Mouse (Mus musculus): ENCODE data around the gene Irf2bp1.

DNA sequence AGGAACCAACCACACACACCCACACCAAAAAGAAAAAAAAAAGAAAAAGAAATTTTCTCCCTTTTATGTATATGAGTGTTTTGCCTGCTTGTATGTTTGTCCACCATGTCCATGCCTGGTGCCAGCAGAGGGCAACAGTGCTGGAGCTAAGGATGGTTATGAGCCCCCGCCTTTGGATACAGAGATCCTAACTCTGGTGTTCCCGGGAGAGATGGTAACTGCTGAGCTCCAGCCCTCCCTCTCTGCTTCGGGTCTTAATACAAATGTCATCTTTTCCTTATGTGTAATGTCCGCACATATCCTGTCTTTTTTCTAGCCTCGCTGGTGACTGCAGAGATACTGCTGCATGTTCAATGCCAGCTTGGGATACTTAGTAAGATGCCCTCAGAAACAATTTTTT, 13.8 kb upstream of the Irf2bp1 start:
- TF ChIP-seq ZNF384 (IDR thresholded peaks at IDR 0.05; ENCODE audit: low read depth, low read length) (no peak), HCFC1 (IDR thresholded peaks at IDR 0.05; ENCODE audit: borderline replicate concordance, insufficient read depth, low read length) (no peak), MAFK (IDR thresholded peaks at IDR 0.05; ENCODE audit: insufficient read depth, low read depth, low read length) (no peak)
